Mouse (Mus musculus): ENCODE measurements around the gene Morn4. TPM values are rescaled to one million over a fixed set of nuclear protein-coding genes. Genes with fewer than 3 reads are reported as not detected.

The Morn4 gene
- polyA plus RNA-seq, 1 experiment = 26.3 TPM

DNA sequence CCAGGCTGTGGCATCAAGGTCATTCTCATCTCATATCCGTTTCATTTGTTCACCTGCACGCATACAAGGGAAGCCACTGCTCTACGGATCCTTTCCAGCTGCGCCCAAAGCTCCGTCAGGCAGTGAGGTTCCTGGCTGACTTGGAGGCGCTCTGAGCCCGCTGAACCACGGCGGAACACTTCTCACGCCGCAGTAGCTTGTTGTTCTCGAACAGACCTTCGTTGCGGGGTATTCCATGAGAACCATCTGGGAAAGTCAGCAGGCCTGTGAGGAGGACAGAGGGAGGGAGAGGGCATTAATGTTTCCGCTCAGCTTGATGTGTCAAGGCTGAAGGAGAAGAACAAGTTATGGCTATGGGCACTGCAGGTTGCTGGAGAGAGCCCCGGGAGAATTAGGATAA lies 10.2 kb downstream of the Morn4 start:
- WGBS = 73% methylated on average over 16 of the region's 16 CpGs
- TF ChIP-seq POLR2A (IDR thresholded peaks at IDR 0.05; ENCODE audit: low read depth, low read length) (no peak), CTCF (conservative IDR thresholded peaks at IDR 0.05; ENCODE audit: insufficient read depth, insufficient read length, low read depth, low read length) (no peak)
- H3K27ac ChIP-seq (ENCODE audit: insufficient read depth, low read depth, low read length) = no peak overlapping the region
- no peaks in the 10 kb centered on the region for H3K36me3 ChIP-seq (ENCODE audit: control insufficient read depth, insufficient read depth, low read length)
- H3K4me1 ChIP-seq (ENCODE audit: control insufficient read depth, insufficient read depth, low read length) = peaks cover 21% of the 10 kb centered on the region
- H3K27me3 ChIP-seq (replicated peaks; ENCODE audit: control insufficient read depth, insufficient read depth, low read length) = no peaks in the 10 kb centered on the region
- no peak overlapping the region for H3K4me3 ChIP-seq (ENCODE audit: insufficient read depth, low read depth, low read length)
- no peak for DNase-seq

DNA sequence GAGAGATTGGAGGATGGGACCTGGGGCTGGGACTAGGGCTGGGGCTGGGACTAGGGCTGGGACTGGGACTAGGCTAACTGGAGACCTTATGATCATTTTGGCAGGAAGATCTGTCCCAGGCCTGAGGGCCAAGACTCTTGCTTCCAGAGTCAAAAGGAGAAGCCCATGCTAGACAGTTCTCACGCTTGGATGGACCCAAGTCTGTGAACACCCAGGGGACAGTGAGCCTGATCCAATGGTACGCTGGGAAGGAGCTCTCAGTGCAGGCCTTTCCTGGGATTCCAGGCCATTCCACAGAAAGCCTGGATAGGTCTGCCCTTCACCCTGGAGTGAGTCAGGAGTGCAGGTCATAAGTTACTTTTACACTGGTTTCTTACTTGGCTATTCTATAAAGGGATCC lies 11.1 kb downstream of the Morn4 start:
- Histone ChIP-seq H3K27me3 (replicated peaks; ENCODE audit: control insufficient read depth, insufficient read depth, low read length) (no peaks in the 10 kb centered on the region), H3K4me1 (ENCODE audit: control insufficient read depth, insufficient read depth, low read length) (peaks cover 20% of the 10 kb centered on the region), H3K27ac (ENCODE audit: insufficient read depth, low read depth, low read length) (no peak overlapping the region), H3K36me3 (ENCODE audit: control insufficient read depth, insufficient read depth, low read length) (0 out of 2 replicates have a peak, but pooled peaks cover 2% of the 10 kb centered on the region), H3K4me3 (ENCODE audit: insufficient read depth, low read depth, low read length) (no peak overlapping the region)
- WGBS = 63% methylated on average over 2 of the region's 2 CpGs
- TF ChIP-seq POLR2A (IDR thresholded peaks at IDR 0.05; ENCODE audit: low read depth, low read length) (no peak), CTCF (conservative IDR thresholded peaks at IDR 0.05; ENCODE audit: insufficient read depth, insufficient read length, low read depth, low read length) (no peak)
- peak; percentile 72 for DNase-seq

DNA sequence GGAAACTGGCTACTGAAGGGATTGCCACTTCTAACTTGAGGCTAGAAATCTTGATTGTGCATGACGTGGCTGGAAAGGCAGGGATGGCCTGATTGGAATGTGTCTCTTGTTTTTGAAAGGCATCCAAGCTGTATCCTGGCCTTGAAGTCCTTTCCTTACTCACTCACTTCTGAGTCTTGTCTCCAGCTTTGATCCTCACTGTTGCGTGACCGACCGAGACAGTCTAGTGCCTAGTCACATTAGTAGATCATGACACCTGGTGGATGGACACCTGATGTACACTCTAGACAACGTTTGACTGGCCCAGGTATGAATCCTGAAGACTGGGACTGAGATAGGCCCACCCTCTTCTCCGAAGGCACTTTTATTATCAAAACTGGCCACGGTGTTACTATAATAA lies 13.4 kb downstream of the Morn4 start:
- Histone ChIP-seq H3K27ac (ENCODE audit: insufficient read depth, low read depth, low read length) (peak overlapping the region; percentile 96), H3K36me3 (ENCODE audit: control insufficient read depth, insufficient read depth, low read length) (0 out of 2 replicates have a peak, but pooled peaks cover 2% of the 10 kb centered on the region), H3K27me3 (replicated peaks; ENCODE audit: control insufficient read depth, insufficient read depth, low read length) (no peaks in the 10 kb centered on the region), H3K4me3 (ENCODE audit: insufficient read depth, low read depth, low read length) (no peak overlapping the region), H3K4me1 (ENCODE audit: control insufficient read depth, insufficient read depth, low read length) (peaks cover 15% of the 10 kb centered on the region)
- peak; percentile 86 for DNase-seq
- TF ChIP-seq CTCF (conservative IDR thresholded peaks at IDR 0.05; ENCODE audit: insufficient read depth, insufficient read length, low read depth, low read length) (peak; percentile 74), POLR2A (IDR thresholded peaks at IDR 0.05; ENCODE audit: low read depth, low read length) (no peak)
- WGBS = 41% methylated on average over 7 of the region's 7 CpGs

DNA sequence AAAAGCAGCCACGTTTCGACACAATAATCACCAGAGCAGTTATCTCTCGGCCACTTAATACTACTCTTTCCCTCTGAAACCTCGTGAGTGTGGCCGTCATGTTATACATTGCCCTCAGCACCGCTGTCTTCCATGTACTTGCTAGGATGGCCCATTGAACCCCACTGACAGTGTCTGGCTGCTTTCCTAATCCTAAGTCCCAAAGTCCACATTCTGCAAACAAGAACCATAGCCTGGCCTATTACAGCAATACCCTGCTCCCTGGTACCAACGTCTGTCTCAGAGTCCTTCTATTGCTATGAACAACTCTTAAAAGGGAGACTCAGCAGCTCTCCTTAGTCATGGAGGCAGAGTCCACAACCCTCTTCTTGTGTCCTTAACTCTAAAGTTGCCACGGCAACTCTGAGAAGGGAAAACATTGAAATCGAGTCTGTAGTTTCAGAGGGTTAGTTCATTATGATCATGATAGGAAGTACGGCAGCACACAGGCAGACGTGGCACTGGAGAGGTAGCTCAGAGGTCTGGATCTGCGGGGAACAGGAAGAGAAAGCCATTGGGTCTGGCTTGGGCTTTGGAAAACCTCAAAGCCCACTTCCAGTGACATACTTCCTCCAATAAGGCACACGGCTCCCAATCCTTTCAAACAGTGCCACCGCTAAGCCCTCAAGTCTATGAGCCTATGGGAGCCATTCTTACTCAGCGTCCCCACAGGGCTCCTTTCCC lies 14.1 kb downstream of the Morn4 start:
- Histone ChIP-seq H3K4me3 (ENCODE audit: insufficient read depth, low read depth, low read length) (no peak overlapping the region), H3K27me3 (replicated peaks; ENCODE audit: control insufficient read depth, insufficient read depth, low read length) (no peaks in the 10 kb centered on the region), H3K4me1 (ENCODE audit: control insufficient read depth, insufficient read depth, low read length) (peaks cover 15% of the 10 kb centered on the region), H3K27ac (ENCODE audit: insufficient read depth, low read depth, low read length) (peak overlapping the region; percentile 96), H3K36me3 (ENCODE audit: control insufficient read depth, insufficient read depth, low read length) (0 out of 2 replicates have a peak, but pooled peaks cover 2% of the 10 kb centered on the region)
- TF ChIP-seq POLR2A (IDR thresholded peaks at IDR 0.05; ENCODE audit: low read depth, low read length) (no peak), CTCF (conservative IDR thresholded peaks at IDR 0.05; ENCODE audit: insufficient read depth, insufficient read length, low read depth, low read length) (no peak)
- WGBS = 49% methylated on average over 15 of the region's 15 CpGs
- DNase-seq = peak; percentile 91

DNA sequence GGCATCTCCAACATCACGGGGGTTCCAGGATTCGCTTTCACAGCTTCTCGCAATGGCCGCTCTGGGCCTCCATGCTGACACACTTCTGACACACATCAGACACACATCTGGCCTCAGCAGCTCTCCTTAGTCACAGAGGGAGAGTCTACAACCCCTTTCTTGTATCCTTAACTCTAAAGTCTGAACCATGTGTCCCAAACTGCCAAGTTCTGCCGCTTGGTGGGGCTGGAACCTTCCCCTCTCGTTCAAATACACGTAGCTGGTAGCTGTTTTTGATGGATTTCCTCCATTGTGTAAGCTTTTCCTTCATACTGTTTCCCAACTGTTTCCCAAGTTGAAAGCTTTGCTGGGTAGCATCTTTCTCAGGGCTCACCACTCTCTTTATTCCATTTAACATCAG lies 14.9 kb downstream of the Morn4 start:
- whole genome bisulfite sequencing = 72% methylated on average over 7 of the region's 7 CpGs
- DNase-seq = no peak

DNA sequence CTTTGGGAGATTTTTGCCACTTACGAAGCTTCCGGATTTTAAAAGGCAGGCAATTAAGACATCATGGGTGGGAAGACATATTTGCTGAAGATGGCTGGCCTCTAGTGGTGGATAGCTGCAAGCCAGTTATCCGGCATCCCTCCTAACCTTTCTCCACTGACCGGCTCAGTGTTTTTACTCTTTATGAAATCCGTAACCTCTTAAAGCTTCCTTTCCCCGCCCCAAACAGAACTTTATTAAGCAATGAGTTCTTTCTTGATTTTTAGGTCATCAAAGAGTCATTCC lies 17.0 kb downstream of the Morn4 start:
- Histone ChIP-seq H3K27ac (ENCODE audit: insufficient read depth, low read depth, low read length) (0 out of 2 replicates have a peak overlapping the region, but pooled peaks have one; percentile 5), H3K4me1 (ENCODE audit: control insufficient read depth, insufficient read depth, low read length) (peaks cover 11% of the 10 kb centered on the region), H3K27me3 (replicated peaks; ENCODE audit: control insufficient read depth, insufficient read depth, low read length) (no peaks in the 10 kb centered on the region), H3K36me3 (ENCODE audit: control insufficient read depth, insufficient read depth, low read length) (0 out of 2 replicates have a peak, but pooled peaks cover 2% of the 10 kb centered on the region), H3K4me3 (ENCODE audit: insufficient read depth, low read depth, low read length) (no peak overlapping the region)
- TF ChIP-seq POLR2A (IDR thresholded peaks at IDR 0.05; ENCODE audit: low read depth, low read length) (no peak), CTCF (conservative IDR thresholded peaks at IDR 0.05; ENCODE audit: insufficient read depth, insufficient read length, low read depth, low read length) (peak; percentile 65)
- WGBS = 32% methylated on average over 6 of the region's 6 CpGs
- peak; percentile 64 for DNase-seq

More for the DNA sequence above, 14.9 kb downstream of the Morn4 start:
- Histone ChIP-seq H3K4me3 (ENCODE audit: insufficient read depth, low read depth, low read length) (no peak overlapping the region), H3K27me3 (replicated peaks; ENCODE audit: control insufficient read depth, insufficient read depth, low read length) (no peaks in the 10 kb centered on the region), H3K27ac (ENCODE audit: insufficient read depth, low read depth, low read length) (no peak overlapping the region; the same call in 1 of the 2 replicates), H3K36me3 (ENCODE audit: control insufficient read depth, insufficient read depth, low read length) (0 out of 2 replicates have a peak, but pooled peaks cover 2% of the 10 kb centered on the region), H3K4me1 (ENCODE audit: control insufficient read depth, insufficient read depth, low read length) (peaks cover 15% of the 10 kb centered on the region)
- TF ChIP-seq POLR2A (IDR thresholded peaks at IDR 0.05; ENCODE audit: low read depth, low read length) (no peak), CTCF (conservative IDR thresholded peaks at IDR 0.05; ENCODE audit: insufficient read depth, insufficient read length, low read depth, low read length) (peak; percentile 33)

DNA sequence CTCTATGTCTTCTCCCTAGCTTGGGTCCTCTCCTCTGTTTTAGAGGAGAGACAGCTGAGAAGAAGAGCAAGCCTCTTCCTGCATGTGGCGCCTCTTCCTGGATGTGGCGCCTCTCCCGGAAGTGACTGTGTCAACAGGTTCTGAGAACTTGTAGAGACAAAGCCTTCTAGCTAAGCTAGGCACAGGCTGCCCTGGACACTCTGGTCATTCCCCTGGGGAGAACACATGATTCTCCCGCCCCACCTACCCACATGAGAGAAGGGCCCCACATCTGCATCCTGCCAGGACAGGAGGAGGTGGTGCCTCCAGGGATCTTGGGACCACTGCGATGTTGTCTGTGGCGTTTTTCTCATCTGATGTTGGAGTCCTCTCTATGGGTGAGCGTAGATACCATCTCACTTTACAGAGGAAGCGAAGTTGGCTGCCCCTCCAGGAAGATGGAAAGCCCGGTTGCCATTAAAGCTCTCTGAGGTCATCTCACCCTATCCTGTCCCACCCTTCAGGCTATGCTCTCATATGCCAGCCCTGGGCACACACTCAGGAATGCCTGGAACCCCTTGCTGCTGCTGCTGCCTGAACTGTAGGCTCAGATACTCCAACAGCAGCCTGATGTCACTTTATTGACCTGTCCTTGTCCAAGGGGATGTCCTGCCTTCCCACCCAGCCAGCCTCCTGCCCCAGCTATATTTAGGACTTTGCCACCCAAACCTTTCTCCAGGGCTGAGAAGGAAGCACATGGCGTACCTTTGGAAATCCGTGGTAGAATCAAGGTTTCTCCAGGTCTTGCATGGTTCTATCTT lies 17.5 kb downstream of the Morn4 start:
- Histone ChIP-seq H3K36me3 (ENCODE audit: control insufficient read depth, insufficient read depth, low read length) (0 out of 2 replicates have a peak, but pooled peaks cover 2% of the 10 kb centered on the region), H3K27ac (ENCODE audit: insufficient read depth, low read depth, low read length) (peak overlapping the region; percentile 5; the same call in 1 of the 2 replicates), H3K27me3 (replicated peaks; ENCODE audit: control insufficient read depth, insufficient read depth, low read length) (no peaks in the 10 kb centered on the region), H3K4me3 (ENCODE audit: insufficient read depth, low read depth, low read length) (no peak overlapping the region), H3K4me1 (ENCODE audit: control insufficient read depth, insufficient read depth, low read length) (peaks cover 11% of the 10 kb centered on the region)
- DNase-seq = no peak
- 64% methylated on average over 11 of the region's 11 CpGs for WGBS
- no peak for TF ChIP-seq POLR2A (IDR thresholded peaks at IDR 0.05; ENCODE audit: low read depth, low read length)
- no peak for TF ChIP-seq CTCF (conservative IDR thresholded peaks at IDR 0.05; ENCODE audit: insufficient read depth, insufficient read length, low read depth, low read length)
